Mouse (Mus musculus): ENCODE data around the gene Grid2ip.
A peak's percentile ranks its signal among the peaks of the same experiment; 100 is the strongest.

The Grid2ip gene

GRCm38 (mm10) chr5:143409239-143409638, 52.1 kb downstream of the Grid2ip start:
- DNase-seq (ENCODE audit: extremely low read depth, insufficient read length, low spot score) = no peak

- no peak for DNase-seq (ENCODE audit: extremely low read depth, insufficient read length, low spot score)
Measured at GRCm38 (mm10) chr5:143410841-143411395, 53.8 kb downstream of the Grid2ip start.

- DNase-seq (ENCODE audit: extremely low read depth, insufficient read length, low spot score) = no peak
Measured at GRCm38 (mm10) chr5:143421484-143421883, 64.3 kb downstream of the Grid2ip start.

- no peak for DNase-seq (ENCODE audit: extremely low read depth, insufficient read length, low spot score)
Measured at GRCm38 (mm10) chr5:143422990-143423389, 65.9 kb downstream of the Grid2ip start.

- DNase-seq (ENCODE audit: extremely low read depth, insufficient read length, low spot score) = peak; percentile 29
Measured at GRCm38 (mm10) chr5:143423899-143424519, 66.9 kb downstream of the Grid2ip start.

- DNase-seq (ENCODE audit: extremely low read depth, insufficient read length, low spot score) = peak; percentile 35
Measured at GRCm38 (mm10) chr5:143434421-143434820, 77.3 kb downstream of the Grid2ip start.

GRCm38 (mm10) chr5:143441298-143441697, 84.2 kb downstream of the Grid2ip start:
- DNase-seq (ENCODE audit: extremely low read depth, insufficient read length, low spot score) = no peak

GRCm38 (mm10) chr5:143441753-143442152, 84.6 kb downstream of the Grid2ip start:
- DNase-seq (ENCODE audit: extremely low read depth, insufficient read length, low spot score) = no peak
